Mouse (Mus musculus): Measurements from ENCODE around the gene Dscaml1.

Dscaml1 gene

GRCm38 (mm10) chr9:45779201-45779600 lies 352.8 kb downstream of the Dscaml1 start:
- DNase-seq (ENCODE audit: low spot score), result no peak

- no peak for DNase-seq (ENCODE audit: low spot score)
These were observed 357.0 kb downstream of the Dscaml1 start for GRCm38 (mm10) chr9:45783249-45784069.

- no peak for DNase-seq (ENCODE audit: low spot score)
These were observed 360.6 kb downstream of the Dscaml1 start for GRCm38 (mm10) chr9:45787071-45787470.

GRCm38 (mm10) chr9:45787547-45787946 lies 361.1 kb downstream of the Dscaml1 start:
- no peak for DNase-seq (ENCODE audit: low spot score)

DNA sequence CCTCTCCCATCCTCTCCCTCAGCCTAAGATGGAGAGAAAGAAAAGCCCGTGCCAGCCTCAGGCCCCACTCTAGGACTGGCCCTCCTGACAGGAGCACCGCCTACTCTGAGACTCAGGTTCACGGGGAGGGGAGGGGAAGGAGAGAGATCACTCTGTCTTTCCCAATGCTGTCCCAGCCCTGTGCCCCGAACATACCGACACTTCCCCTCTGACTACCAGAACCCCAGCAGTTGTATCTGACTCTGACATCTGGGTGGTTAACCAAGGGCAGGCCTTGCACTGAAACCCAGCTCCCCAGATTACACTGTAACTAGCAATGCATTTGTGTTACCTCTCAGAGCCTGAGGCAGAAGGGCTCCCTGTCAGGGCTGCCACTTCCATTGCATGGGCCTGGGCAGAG lies 362.0 kb downstream of the Dscaml1 start:
- DNase-seq (ENCODE audit: low spot score), result no peak

GRCm38 (mm10) chr9:45791456-45792142 lies 365.2 kb downstream of the Dscaml1 start:
- DNase-seq (ENCODE audit: low spot score), result no peak

DNA sequence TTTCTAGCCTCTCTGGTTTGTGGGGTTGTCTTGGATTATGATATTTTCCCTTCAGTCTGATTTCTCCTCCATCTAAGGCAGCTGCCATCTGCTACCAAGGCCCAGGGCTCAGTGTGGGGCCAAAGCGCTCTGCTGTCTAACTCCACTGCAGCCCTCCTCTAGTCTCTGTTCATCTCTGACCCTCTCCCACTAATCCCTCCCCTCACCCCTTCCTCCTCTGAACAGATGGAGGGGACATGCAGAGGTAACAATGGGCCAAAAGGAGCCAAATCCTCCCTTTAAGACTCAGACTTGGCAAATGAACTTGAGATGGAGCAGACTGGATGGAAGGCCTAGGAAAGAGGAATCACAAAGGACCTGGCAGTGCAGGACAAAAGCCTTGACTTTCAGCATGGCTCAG lies 365.8 kb downstream of the Dscaml1 start:
- no peak for DNase-seq (ENCODE audit: low spot score)

DNA sequence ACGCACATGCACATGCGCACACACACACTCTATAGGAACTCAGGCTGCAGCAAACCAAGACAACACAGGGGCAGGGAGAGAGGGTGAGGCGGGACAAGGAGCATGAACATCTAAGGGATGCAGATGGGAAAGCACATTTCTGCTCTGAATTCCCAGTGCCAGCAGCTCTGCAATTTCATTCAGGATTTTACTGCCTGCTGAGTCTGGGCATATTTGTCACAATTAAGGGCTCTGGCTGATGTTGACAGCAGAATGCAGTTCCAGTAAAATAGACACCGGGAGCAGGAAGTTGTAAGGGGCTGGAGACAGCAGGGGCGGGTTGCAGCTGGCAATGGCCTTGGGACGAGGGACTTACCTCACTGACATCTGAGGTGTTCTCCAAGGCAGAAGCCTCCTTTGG lies 367.3 kb downstream of the Dscaml1 start:
- DNase-seq (ENCODE audit: low spot score), result no peak

- DNase-seq (ENCODE audit: low spot score), result no peak
These were observed 369.3 kb downstream of the Dscaml1 start for GRCm38 (mm10) chr9:45795722-45796121.

DNA sequence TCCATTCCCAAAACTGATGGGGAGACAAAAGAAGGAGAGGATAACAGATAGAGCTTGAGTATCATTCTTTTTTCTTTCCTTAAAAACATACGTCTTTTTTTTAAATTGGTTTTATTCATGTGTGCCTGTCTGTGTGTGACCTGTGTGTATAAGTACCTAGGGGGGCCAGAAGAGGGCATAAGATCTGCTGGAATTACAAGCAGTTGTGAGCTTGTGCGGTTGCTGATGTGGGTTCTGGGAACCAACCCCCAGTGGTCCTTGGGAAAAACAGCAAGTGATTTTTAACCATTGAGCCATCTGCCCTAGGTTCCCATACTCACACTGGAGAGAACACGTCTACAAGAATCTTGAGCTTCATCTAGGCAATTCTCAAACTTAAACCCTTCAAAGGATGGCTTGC lies 370.8 kb downstream of the Dscaml1 start:
- no peak for DNase-seq (ENCODE audit: low spot score)

DNA sequence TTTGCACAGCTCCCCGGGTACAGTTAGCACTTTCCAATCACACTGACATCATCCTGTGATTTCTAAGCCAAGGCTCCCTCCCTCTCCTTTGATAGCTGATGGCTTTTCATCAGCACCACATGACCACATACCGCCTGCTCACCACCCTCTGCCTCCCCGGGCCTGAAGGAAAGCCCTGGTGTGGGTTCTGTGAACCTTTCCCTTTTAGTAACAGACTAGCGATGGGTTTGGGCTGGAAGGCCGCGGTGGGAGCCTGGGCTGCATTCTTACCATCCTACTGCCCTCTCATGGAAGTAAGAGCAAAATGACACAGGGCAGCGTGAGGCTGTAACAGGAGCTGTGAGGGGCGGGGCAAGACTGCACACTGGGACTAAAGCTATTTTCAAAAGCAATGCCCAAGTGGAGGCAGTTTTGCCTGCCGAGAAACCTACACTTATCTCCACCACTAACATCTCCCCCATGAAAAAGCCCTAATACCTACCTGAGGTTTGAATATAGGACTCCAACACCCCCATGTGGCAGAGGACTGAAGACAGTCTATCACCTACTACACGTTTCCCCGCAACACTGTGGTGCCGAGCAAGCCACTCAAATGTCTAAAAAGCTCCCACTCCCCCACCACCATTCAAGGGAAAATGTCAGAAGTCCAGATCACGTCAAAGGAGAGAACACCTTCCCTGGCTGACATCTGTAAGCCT lies 372.2 kb downstream of the Dscaml1 start:
- DNase-seq (ENCODE audit: low spot score), result no peak

- DNase-seq (ENCODE audit: low spot score), result no peak
These were observed 373.0 kb downstream of the Dscaml1 start for GRCm38 (mm10) chr9:45799402-45799801.
